Mouse (Mus musculus): ENCODE measurements around the gene Lpar3.

Gene Lpar3

GRCm38 (mm10) chr3:146262536-146262935 is 41.8 kb downstream of the Lpar3 start:
- no peak for DNase-seq

- DNase-seq, result no peak
Measured at GRCm38 (mm10) chr3:146264146-146264545, 43.4 kb downstream of the Lpar3 start.

GRCm38 (mm10) chr3:146265545-146266130 is 44.9 kb downstream of the Lpar3 start:
- DNase-seq, result no peak

- DNase-seq, result no peak
Measured at GRCm38 (mm10) chr3:146268024-146268801, 47.5 kb downstream of the Lpar3 start.

GRCm38 (mm10) chr3:146274503-146274902 is 53.7 kb downstream of the Lpar3 start:
- no peak for DNase-seq

GRCm38 (mm10) chr3:146275360-146276025 is 54.7 kb downstream of the Lpar3 start:
- no peak for DNase-seq

GRCm38 (mm10) chr3:146276026-146276409 is 55.3 kb downstream of the Lpar3 start:
- no peak for DNase-seq

GRCm38 (mm10) chr3:146276991-146277390 is 56.2 kb downstream of the Lpar3 start:
- DNase-seq, result no peak

GRCm38 (mm10) chr3:146277456-146277855 is 56.7 kb downstream of the Lpar3 start:
- DNase-seq, result no peak

- DNase-seq, result no peak
Measured at GRCm38 (mm10) chr3:146278195-146279140, 57.7 kb downstream of the Lpar3 start.

- no peak for DNase-seq
Measured at GRCm38 (mm10) chr3:146283732-146284361, 63.1 kb downstream of the Lpar3 start.

- no peak for DNase-seq
Measured at GRCm38 (mm10) chr3:146286118-146286517, 65.4 kb downstream of the Lpar3 start.

GRCm38 (mm10) chr3:146291928-146292327 is 71.2 kb downstream of the Lpar3 start:
- no peak for DNase-seq

GRCm38 (mm10) chr3:146292515-146292914 is 71.8 kb downstream of the Lpar3 start:
- DNase-seq, result no peak

GRCm38 (mm10) chr3:146302451-146302850 is 81.7 kb downstream of the Lpar3 start:
- no peak for DNase-seq

GRCm38 (mm10) chr3:146303194-146303593 is 82.4 kb downstream of the Lpar3 start:
- no peak for DNase-seq

- DNase-seq, result no peak
Measured at GRCm38 (mm10) chr3:146304556-146305405, 84.0 kb downstream of the Lpar3 start.

- no peak for DNase-seq
Measured at GRCm38 (mm10) chr3:146307341-146307740, 86.6 kb downstream of the Lpar3 start.

GRCm38 (mm10) chr3:146307886-146308285 is 87.1 kb downstream of the Lpar3 start:
- DNase-seq, result no peak

- no peak for DNase-seq
Measured at GRCm38 (mm10) chr3:146309586-146309985, 88.8 kb downstream of the Lpar3 start.

- no peak for DNase-seq
Measured at GRCm38 (mm10) chr3:146311121-146311538, 90.4 kb downstream of the Lpar3 start.
